Mouse (Mus musculus): ENCODE measurements at regions not wholly inside any gene's neighbourhood (a gene's known extent, or its start where the extent isn't known, plus 50 kb on each side); places are given as distances from the start of the nearest gene placed in this dataset.
A peak's percentile ranks its signal among the peaks of the same experiment; 100 is the strongest.

DNA sequence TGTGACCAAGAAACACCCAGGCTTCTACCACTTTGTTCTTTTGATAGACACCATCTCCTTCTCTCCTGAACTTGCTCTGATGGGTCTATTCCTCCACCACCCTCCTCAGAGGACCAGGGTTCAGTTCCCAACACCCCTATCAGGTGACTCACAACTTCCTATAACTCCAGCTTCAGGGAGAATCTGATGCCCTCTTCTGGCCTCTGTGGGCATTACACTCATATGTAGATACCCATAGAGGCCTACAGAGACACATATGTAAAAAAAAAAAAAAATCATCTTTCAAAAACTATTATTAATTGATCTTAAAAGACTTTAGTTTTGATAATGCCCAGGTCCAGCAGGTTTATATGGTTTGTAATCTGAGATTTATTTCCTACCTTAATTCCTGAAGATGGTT, 505.9 kb upstream of the Tmem132c start:
- H3K27ac ChIP-seq: no peak overlapping the region
- no peak overlapping the region for H3K4me2 ChIP-seq
- no peak overlapping the region for H3K4me3 ChIP-seq
- H3K9me3 ChIP-seq: no peaks in the 10 kb centered on the region
- ATAC-seq (replicated peaks): no peak
- peaks cover 11% of the 10 kb centered on the region for H3K4me1 ChIP-seq
- H3K27me3 ChIP-seq (replicated peaks): no peaks in the 10 kb centered on the region
- H3K9ac ChIP-seq: no peak overlapping the region
- no peaks in the 10 kb centered on the region for H3K36me3 ChIP-seq (replicated peaks)

GRCm38 (mm10) chr5:126737681-126738080, 503.9 kb upstream of the Tmem132c start:
- no peaks in the 10 kb centered on the region for H3K27me3 ChIP-seq (replicated peaks)

DNA sequence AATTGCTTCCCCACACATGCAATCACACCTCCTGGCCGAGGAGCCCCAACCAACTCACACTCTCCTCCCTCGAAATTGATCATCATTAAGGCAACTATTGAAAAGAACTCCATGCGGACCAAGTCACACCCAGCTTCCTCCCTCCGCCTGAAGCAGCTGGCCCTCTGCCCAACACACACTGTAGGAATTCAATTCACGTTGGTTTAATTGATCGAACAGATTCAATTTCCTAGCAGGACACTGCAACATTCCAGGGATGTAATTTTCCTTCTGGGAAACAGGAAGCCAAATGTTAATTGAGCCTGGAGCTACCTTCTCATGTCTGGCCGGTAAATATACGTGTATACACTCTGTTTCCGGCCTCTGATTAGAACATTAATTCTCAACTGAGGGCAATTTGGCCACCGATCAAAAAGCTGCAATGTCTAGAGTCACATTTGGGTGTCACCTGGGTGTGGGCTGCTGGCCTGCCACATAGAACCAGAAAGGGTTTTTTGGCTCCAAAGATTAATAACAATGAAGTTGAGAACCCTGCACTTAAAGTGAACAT, 500.7 kb upstream of the Tmem132c start:
- Histone ChIP-seq H3K27me3 (replicated peaks) (no peaks in the 10 kb centered on the region), H3K9ac (no peak overlapping the region)
- 50% methylated on average over 10 of the region's 10 CpGs for WGBS

More at GRCm38 (mm10) chr5:126737681-126738080, 503.9 kb upstream of the Tmem132c start:
- Histone ChIP-seq H3K36me3 (replicated peaks) (no peaks in the 10 kb centered on the region), H3K9ac (no peak overlapping the region), H3K4me1 (peaks cover 11% of the 10 kb centered on the region), H3K4me3 (no peak overlapping the region), H3K27ac (no peak overlapping the region), H3K9me3 (no peaks in the 10 kb centered on the region), H3K4me2 (no peak overlapping the region)
- no peak for ATAC-seq (replicated peaks)
- WGBS: 62% methylated on average over 4 of the region's 4 CpGs

GRCm38 (mm10) chr5:126755107-126755506, 486.5 kb upstream of the Tmem132c start:
- Histone ChIP-seq H3K4me3 (no peak overlapping the region), H3K9me3 (no peaks in the 10 kb centered on the region), H3K4me1 (no peaks in the 10 kb centered on the region), H3K27ac (no peak overlapping the region), H3K27me3 (replicated peaks) (no peaks in the 10 kb centered on the region), H3K36me3 (replicated peaks) (no peaks in the 10 kb centered on the region), H3K4me2 (no peak overlapping the region), H3K9ac (no peak overlapping the region)
- ATAC-seq (replicated peaks): no peak
- WGBS: 8% methylated on average over 1 of the region's 1 CpGs

More for the DNA sequence above, 500.7 kb upstream of the Tmem132c start:
- no peak overlapping the region for H3K4me2 ChIP-seq
- no peak overlapping the region for H3K4me3 ChIP-seq
- no peak overlapping the region for H3K27ac ChIP-seq
- H3K4me1 ChIP-seq: no peaks in the 10 kb centered on the region
- no peaks in the 10 kb centered on the region for H3K36me3 ChIP-seq (replicated peaks)
- no peak for ATAC-seq (replicated peaks)
- no peaks in the 10 kb centered on the region for H3K9me3 ChIP-seq

DNA sequence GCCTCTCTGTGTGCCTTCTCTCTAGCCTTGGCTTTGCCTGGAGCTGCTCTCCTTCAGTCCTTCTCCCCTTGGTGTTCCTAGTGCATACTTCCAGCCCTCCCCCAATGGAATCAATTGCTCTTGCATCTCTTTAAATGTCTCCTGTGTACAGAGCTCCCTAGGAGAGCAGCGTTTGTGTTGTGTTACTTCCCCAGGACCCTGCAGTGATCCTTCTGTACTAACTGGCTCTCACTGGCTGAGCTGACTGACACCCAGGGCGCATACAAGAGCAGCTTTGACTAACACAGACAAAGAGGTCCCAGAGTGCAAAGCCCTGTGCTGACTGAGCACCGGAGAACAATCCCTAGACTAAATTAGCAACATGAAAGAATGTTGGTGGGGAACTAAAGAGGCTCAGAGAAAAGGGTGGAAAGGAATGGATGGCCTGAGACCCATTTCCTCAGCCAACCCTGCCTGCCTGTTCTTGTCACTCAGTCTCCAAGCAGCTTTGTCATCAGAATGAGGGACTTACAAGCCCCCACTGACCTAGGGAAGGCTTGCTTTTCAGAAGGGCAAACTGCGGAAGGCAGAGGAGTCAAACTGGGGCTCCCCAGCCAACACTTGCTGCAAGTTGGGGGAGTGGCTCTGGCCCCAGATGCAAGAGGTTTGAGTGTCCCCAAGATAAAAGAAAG, 476.4 kb upstream of the Tmem132c start:
- Histone ChIP-seq H3K36me3 (replicated peaks) (no peaks in the 10 kb centered on the region), H3K4me1 (peaks cover 13% of the 10 kb centered on the region; the same call in 1 of the 2 replicates), H3K27ac (no peak overlapping the region), H3K27me3 (replicated peaks) (no peaks in the 10 kb centered on the region), H3K9ac (no peak overlapping the region), H3K4me3 (no peak overlapping the region), H3K4me2 (no peak overlapping the region), H3K9me3 (no peaks in the 10 kb centered on the region; the same call in 1 of the 2 replicates)
- ATAC-seq (replicated peaks): peak; percentile 65; the same call in 1 of the 2 replicates
- 5% methylated on average over 4 of the region's 4 CpGs for WGBS

GRCm38 (mm10) chr5:126769031-126769430, 472.6 kb upstream of the Tmem132c start:
- Histone ChIP-seq H3K9ac (peak overlapping the region; percentile 7; the same call in 1 of the 2 replicates), H3K27me3 (replicated peaks) (no peaks in the 10 kb centered on the region), H3K27ac (no peak overlapping the region), H3K4me1 (peaks cover 13% of the 10 kb centered on the region; the same call in 1 of the 2 replicates), H3K9me3 (no peaks in the 10 kb centered on the region), H3K4me3 (peak overlapping the region; percentile 31), H3K4me2 (peak overlapping the region; percentile 41), H3K36me3 (replicated peaks) (no peaks in the 10 kb centered on the region)
- no peak for ATAC-seq (replicated peaks)
- WGBS: 17% methylated on average over 11 of the region's 11 CpGs

- H3K4me1 ChIP-seq: peaks cover 8% of the 10 kb centered on the region
- H3K4me3 ChIP-seq: peak overlapping the region; percentile 30
- H3K27me3 ChIP-seq (replicated peaks): peaks cover 10% of the 10 kb centered on the region
- peak overlapping the region; percentile 52 for H3K4me2 ChIP-seq
- no peaks in the 10 kb centered on the region for H3K9me3 ChIP-seq
- no peak for ATAC-seq (replicated peaks)
- H3K36me3 ChIP-seq (replicated peaks): no peaks in the 10 kb centered on the region
- no peak overlapping the region for H3K27ac ChIP-seq
- no peak overlapping the region for H3K9ac ChIP-seq
- 6% methylated on average over 29 of the region's 29 CpGs for WGBS
Observed at GRCm38 (mm10) chr5:126787706-126788610, 453.6 kb upstream of the Tmem132c start.

DNA sequence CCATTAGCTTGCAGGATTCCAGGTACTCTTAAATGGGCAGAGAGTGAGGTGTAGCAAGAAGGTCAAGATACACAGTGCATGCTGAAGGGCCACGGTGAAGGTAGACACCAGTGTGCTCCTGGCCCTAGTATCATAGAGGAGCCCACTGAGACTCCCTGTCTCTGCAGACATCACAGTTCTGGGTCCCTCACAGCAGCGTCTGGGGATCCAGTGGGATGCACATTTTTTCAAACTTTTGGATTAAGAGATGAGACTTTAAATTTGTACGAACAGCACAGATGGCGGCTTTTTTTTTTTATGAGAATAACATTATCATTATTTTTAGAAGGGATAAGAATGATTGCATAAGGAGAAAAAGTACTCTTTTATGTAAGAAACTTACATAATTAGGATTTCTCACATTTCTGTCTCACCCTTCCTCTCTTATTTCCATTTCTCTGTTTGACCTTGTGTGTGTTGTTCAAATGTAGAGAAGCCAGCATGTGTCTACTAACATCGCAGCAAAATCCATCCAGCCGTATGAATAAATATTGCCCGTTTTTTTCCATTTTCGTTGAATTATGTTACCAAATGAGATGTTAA, 441.8 kb upstream of the Tmem132c start:
- Histone ChIP-seq H3K9me3 (no peaks in the 10 kb centered on the region), H3K36me3 (replicated peaks) (no peaks in the 10 kb centered on the region), H3K27ac (no peak overlapping the region), H3K4me2 (no peak overlapping the region), H3K4me1 (no peaks in the 10 kb centered on the region), H3K9ac (no peak overlapping the region), H3K4me3 (no peak overlapping the region), H3K27me3 (replicated peaks) (no peaks in the 10 kb centered on the region)
- no peak for ATAC-seq (replicated peaks)
- WGBS: 74% methylated on average over 8 of the region's 8 CpGs

DNA sequence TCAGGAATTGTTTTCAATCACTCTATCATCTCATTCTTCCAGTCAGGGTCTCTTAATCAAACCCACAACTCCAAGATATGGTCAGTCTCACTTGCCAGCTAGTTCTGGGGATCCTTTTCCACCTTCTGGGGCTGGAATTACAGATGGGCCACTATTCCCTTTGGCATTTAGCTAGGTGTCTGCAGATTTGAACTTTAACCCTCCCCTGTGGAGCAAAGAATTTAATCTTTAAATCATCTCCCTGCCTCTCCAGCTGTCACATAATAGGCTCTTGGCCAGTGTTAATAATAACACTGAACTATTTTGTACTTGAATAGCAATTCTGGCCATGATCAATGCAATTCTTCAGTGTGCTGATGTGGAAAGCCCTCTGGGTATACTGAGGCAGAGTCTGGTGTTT, 435.0 kb upstream of the Tmem132c start:
- ATAC-seq (replicated peaks): no peak
- H3K4me3 ChIP-seq: no peak overlapping the region
- no peaks in the 10 kb centered on the region for H3K4me1 ChIP-seq
- H3K36me3 ChIP-seq (replicated peaks): no peaks in the 10 kb centered on the region
- no peak overlapping the region for H3K9ac ChIP-seq
- H3K27me3 ChIP-seq (replicated peaks): no peaks in the 10 kb centered on the region
- no peak overlapping the region for H3K27ac ChIP-seq
- no peaks in the 10 kb centered on the region for H3K9me3 ChIP-seq
- H3K4me2 ChIP-seq: no peak overlapping the region

- H3K9me3 ChIP-seq: no peaks in the 10 kb centered on the region
- H3K4me2 ChIP-seq: no peak overlapping the region
- H3K4me3 ChIP-seq: no peak overlapping the region
- no peaks in the 10 kb centered on the region for H3K27me3 ChIP-seq (replicated peaks)
- no peak overlapping the region for H3K9ac ChIP-seq
- H3K36me3 ChIP-seq (replicated peaks): no peaks in the 10 kb centered on the region
- ATAC-seq (replicated peaks): no peak
- H3K27ac ChIP-seq: no peak overlapping the region
- H3K4me1 ChIP-seq: no peaks in the 10 kb centered on the region
Observed at GRCm38 (mm10) chr5:126816069-126816468, 425.5 kb upstream of the Tmem132c start.

DNA sequence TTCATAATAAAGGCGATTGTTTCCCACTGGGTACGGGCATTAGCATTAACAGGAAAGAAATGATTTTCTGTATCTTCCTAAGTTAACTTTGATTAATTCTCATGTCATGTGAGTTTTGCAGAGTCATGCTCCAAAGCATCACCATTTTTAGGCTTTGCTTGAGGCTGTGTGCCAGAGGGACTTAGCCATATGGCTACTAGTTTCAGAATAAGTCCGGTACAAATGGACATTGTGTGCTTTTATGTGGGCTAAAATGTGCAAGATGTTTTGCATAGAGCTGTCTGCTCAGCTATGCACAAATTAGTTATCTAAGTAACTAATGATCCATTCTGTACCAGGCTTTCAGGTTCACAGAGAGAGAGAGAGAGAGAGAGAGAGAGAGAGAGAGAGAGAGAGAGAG, 406.2 kb upstream of the Tmem132c start:
- no peak for ATAC-seq (replicated peaks)
- Histone ChIP-seq H3K27me3 (replicated peaks) (no peaks in the 10 kb centered on the region), H3K27ac (no peak overlapping the region), H3K36me3 (replicated peaks) (no peaks in the 10 kb centered on the region), H3K9ac (no peak overlapping the region), H3K4me2 (no peak overlapping the region), H3K9me3 (no peaks in the 10 kb centered on the region), H3K4me3 (no peak overlapping the region), H3K4me1 (no peaks in the 10 kb centered on the region)
- WGBS: 86% methylated on average over 3 of the region's 3 CpGs

GRCm38 (mm10) chr5:126842606-126843005, 399.0 kb upstream of the Tmem132c start:
- Histone ChIP-seq H3K27ac (no peak overlapping the region), H3K4me3 (no peak overlapping the region), H3K27me3 (replicated peaks) (no peaks in the 10 kb centered on the region), H3K36me3 (replicated peaks) (no peaks in the 10 kb centered on the region), H3K4me1 (no peaks in the 10 kb centered on the region), H3K9me3 (no peaks in the 10 kb centered on the region), H3K9ac (no peak overlapping the region), H3K4me2 (no peak overlapping the region)
- ATAC-seq (replicated peaks): no peak
- WGBS: 79% methylated on average over 4 of the region's 4 CpGs
